Mouse (Mus musculus): ENCODE data around the gene Six6. TPM values are rescaled to one million over a fixed set of nuclear protein-coding genes. Genes with fewer than 3 reads are reported as not detected.

Gene Six6
- total RNA-seq, 4 experiments from 2014 or later: not detected

DNA sequence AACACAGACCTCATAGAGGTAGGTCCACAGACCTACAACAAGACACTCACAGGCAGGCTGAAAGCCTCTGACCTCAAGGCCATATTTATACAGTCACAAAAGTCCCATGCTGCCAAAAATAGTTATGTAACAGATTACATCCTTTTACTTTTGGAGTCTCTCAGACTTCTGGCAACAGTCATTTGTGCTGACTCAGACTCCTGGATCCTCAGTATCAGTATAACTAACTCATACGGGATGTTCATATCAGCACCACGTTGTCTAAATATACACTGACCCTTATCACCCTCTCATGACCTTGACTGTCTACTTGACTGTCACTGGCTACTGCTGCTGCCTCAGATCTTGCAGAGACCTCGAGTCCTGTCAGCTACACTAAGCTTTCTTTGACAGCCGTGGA is 15.2 kb downstream of the Six6 start:
- no peak for DNase-seq (ENCODE audit: low spot score in 2 of 2)

DNA sequence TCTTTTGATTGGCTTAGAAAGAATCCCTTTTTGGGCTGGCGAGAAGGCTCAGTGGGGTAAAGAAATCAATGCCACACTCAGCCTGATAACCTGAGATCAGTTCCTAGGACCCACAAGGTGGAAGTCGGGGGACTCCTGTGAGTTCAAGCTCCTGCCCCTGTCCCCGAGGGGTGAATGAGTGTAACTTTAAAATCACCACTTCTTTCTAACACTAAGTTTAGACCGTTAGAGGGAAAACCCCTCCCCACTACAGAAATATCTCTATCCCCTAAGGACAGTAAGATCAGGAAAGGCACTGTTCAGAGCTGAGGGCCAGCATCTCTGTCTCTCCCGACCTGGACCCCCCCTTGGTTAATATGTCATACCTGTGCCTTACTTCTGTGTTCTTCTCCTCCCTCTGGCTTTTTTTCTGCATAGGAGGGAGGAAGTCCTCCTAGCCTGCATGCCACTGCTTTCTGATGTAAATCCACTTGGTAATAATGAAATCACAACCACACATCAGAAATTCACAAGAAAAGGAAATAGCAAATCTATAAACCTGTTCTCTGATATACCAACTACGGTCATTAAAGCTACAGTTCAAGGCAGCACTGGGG is 18.2 kb downstream of the Six6 start:
- DNase-seq (ENCODE audit: low spot score in 2 of 2): no peak

DNA sequence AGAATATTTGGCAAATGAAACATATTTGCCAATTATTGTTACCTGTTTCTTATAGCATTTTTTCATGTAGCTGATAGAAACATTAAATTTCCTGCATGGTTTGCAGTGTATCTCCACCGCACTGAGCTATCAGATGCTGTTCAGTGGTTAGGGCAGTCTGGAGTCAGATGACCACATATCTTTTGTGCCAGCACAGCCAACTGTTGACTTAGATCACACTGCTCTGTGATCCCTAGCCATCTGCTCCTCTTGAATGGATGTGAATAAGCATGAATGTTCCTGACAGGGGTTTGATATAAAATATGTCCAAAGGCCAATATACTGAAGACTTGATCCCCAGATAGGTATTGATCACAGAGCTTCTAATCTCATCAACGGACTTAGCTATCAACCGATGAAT is 18.8 kb downstream of the Six6 start:
- DNase-seq (ENCODE audit: low spot score in 2 of 2): no peak

DNA sequence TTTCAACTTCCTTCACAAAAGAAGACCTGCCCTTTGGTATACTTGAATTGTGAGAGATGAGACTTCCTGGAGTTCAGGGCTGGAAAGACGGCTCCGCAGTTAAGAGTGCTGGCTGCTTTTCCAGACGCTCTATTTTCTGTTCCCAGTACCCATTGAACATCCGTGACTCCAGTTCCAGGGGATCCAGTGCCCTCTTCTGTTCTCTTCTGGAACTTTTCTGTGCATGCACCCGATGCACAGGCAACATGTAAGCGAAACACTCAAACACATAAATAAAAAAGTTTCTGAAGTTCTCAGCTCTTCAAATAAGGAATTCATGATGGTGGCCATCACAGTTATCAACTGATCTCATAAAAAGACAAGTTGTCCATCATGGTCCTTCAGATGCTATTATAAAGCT is 23.1 kb downstream of the Six6 start:
- no peak for DNase-seq (ENCODE audit: low spot score in 2 of 2)

DNA sequence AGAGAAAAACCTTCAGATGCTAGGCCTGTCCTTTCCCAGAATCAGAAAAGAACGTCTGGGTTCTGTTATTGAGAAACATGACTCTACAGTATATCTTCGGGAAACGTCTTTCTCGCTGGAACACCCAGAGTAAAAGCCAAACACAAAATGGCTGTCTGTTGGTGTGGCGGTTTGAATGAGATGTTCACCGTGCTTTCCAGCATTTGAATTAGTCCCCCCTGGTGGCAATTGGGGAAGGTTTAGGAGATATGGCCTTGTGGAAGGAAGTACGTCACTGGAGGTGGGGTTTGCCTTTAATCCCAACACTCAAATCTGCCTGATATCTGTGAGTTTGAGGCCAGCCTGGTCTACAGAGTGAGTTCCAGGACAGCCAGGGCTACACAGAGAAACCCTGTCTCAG is 27.8 kb downstream of the Six6 start:
- no peak for DNase-seq (ENCODE audit: low spot score in 2 of 2)

DNA sequence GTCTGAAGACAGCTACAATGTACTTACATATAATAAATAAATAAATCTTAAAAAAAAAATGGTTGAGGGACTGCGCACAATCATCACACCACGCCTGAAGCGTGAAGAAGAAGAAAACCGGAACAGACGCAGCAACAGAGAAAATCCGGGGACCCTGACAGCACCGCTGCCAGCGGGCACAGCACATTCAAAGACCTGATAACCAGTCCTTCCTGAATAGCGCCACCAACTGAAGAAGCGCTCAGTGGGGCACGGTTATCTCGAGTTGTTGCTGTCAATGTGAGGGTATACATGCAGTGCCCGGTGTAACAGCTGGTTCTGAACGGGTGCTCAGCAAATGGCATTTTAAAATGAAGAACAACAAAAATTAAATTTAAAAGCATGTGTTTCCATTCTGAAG is 30.9 kb downstream of the Six6 start:
- DNase-seq (ENCODE audit: low spot score in 2 of 2): no peak

DNA sequence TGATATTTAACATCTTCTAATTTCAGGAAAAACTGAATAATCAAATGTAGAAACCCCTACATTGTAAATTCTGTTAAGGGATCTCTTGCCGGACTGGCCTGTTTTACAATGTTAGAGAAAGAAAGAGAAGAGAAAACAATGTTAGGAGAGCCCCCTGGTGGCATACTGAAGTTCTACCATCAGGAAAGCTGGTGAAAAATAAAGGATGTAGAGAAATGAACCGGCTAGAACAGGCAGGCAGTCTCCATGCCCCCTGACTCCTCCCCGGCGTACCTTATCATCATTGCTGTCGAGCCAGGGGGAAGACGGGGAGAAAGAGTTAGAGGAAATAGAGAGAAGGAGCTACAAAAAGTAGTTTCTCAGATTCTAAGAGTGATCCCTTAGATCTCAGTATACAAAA is 33.5 kb downstream of the Six6 start:
- DNase-seq (ENCODE audit: low spot score in 2 of 2): peak; percentile 4 to 8

DNA sequence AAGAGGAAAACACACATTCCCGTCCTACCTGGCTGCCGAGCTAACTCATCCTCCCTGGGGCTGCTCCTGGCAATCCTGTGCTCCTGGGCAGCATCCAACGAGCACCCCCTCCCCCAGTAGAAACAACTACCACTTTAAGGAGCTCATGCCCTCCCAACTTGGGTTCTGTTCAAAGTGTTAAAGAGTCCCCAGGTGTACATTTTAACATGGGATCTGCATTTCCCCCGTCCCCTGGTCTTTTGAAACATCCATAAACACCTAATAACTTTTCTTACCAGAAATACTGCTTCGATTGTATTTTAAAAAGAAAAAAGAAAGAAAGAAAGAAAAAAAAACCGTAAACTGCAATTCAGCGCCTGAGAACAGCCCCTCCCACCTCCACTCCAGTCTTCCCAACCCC is 36.5 kb downstream of the Six6 start:
- DNase-seq (ENCODE audit: low spot score in 2 of 2): no peak

DNA sequence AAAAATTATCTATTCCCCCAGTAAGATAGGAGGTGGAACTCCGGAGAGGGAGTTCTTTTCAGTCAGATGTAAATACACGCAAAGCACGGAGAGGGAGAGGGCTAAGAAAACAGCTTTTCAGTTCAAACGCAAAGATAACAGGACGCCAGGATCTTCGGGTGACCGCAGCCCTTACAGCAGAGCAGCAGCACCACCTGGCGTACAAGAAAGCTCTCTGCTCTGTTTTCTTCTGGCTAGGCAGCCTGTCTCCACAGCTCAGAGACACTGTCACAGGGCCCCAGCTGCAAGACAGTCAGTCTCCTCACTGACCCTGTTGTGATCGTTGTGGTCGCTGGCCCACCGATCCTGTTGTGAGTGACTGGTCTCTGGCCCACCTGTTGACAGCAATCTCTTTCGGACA is 37.0 kb downstream of the Six6 start:
- DNase-seq (ENCODE audit: low spot score in 2 of 2): peak; percentile 25 to 34

DNA sequence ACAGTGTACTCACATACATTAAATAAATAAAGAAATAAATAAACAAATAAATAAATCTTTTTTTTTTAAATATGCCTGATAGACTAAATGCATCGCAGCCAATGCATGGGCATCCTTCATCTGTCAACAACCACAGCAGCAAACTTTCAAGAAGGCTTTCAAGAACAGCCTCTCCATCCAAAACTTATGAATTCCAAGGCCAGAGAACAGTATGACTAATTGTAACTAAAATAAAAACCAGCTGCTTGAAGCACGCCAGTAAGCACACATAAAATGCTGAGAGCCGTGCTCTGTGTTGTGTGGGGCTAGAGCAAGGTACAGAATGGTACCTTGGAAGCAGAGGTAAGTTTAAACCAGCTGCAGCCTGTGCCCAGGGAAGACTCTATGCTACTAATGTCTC is 38.2 kb downstream of the Six6 start:
- no peak for DNase-seq (ENCODE audit: low spot score in 2 of 2)

DNA sequence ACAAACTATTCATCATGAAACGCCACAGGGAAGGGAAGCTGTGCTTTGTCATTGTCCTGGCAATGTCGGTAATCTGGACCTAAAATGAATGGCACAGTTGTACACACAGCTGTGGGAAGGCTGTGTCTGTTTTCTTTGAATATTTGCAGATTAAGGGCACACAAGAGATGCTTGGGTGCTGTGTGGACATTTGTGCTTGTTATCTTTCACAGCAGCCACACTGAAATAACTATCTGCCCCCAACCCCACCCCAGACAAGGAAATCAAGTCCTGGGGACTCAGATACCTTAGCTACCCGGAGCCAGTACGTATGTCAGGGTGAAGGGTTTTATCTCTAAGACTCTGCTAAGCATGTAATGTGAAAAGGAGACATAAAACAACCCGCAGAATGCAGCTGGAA is 39.5 kb downstream of the Six6 start:
- DNase-seq (ENCODE audit: low spot score in 2 of 2): no peak

DNA sequence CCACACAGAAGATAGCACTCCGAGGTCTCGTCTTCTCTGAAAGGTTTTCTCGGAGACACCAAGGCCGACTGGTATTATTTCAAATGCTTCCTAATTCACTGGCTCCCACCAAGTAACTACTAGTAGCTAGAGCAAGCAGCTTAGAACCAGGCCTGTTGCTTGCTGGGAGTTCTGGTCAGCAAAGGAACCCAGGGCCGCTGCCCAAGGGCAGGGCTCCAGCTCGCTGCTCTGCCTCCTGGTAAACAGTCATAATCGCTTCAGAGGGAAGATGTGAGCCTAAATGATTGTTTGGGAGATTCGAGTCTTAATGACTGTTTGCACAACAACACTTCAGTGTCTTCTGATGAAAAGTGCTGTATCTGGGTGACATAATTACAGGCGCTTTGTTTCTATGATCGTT is 42.9 kb downstream of the Six6 start:
- no peak for DNase-seq (ENCODE audit: low spot score in 2 of 2)

DNA sequence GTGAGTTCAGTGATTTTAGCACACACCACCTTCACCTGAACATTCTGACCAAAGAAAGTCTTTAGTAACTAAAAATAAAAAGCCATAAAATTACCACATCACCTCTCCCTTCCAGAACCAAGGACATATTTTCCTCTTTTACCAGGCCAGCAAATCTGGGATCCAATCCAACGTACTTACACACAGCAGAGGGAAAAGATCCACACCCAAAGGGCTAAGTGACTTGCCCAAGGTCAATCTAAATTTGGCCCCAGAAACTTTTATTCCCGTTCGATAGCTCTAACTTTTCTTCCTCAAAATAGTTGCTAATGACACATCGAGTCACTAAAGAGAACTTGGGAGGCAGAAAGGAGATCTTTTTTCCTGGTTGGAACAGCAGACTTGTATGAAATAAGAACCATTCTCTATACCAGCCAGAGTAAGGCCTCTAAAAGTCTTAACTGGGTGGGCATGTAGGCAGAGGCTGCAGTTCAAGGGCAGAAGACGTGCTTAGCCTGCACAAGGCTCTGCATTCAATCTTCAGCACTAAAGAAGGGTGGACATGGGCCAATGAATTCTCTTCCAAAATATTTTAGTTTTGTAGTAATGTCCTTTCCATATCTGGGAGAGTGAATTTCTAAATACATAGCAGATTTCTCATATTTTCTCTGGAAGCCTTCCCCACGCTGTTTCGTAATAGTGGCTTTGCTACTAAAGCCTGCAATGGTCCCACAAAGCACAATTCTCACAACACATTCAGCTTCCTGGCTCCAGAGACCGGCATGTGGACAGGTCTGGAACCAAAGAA is 43.6 kb downstream of the Six6 start:
- no peak for DNase-seq (ENCODE audit: low spot score in 2 of 2)

Other genes starting within 250 kb of the Six6 start
- gene Ppm1a, start 182.4 kb upstream of the Six6 start, total RNA-seq (2022): 100 to 1,000 TPM; 302 to 338 (median 333) TPM
- gene 4930447C04Rik, start 882 bp downstream of the Six6 start, total RNA-seq (2022): 10 to 100 TPM in 2 of 4 experiments, 1 to 10 TPM in 2; 8.8 to 11.3 (median 9.8) TPM
- gene Six1, start 114.0 kb downstream of the Six6 start, total RNA-seq (2022): under 1 TPM in 3 of 4 experiments, not detected in 1; 0.25 to 0.70 (median 0.65) TPM
- gene Six4, start 173.6 kb downstream of the Six6 start, total RNA-seq (2022): 1 to 10 TPM; 2.1 to 2.4 (median 2.2) TPM
- 10 to 100 TPM; 22.6 to 26.4 (median 23.5) TPM for gene Mnat1, start 183.8 kb downstream of the Six6 start, total RNA-seq (2022)

Measured in left cerebral cortex, adult 8-10 months (tissue).